Mouse (Mus musculus) lung, postnatal 0 days (tissue): ENCODE data around the gene Sh2d6.

Experiments used
- CTCF ChIP-seq: IDR thresholded peaks from 2 replicates; pipeline ENCODE4 v1.5.1; 2016; ENCODE audit warnings: antibody characterized with exemption, mild to moderate bottlenecking
- EP300 ChIP-seq: IDR thresholded peaks from 2 replicates; pipeline ENCODE4 v1.6.1; 2016; ENCODE audit warnings: antibody characterized with exemption, mild to moderate bottlenecking, control low read depth

DNA sequence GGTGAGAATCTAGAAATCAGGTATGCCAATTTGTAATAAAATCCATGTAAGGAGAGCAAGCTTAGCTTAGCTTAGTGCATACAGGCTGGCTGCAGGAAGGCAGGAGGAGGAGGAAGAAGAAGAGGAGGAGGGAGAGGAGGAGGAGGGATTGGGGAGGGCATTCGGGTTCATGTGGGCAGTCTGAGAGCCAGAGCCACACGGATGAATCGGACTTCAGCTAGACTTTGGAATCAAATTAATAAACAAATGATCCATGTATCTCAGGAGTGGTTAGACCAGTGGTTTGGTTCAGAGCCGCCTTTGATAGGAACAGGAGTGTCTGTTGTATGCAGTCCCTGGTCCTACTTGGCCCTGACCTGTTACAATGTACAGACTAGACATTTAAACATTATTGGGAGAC lies 36.6 kb downstream of the Sh2d6 start:
- no peak for TF ChIP-seq CTCF
- no peak for TF ChIP-seq EP300
